Mouse (Mus musculus) liver, embryonic 14.5 days (tissue): ENCODE measurements around the gene Cadm2.

Experiments
- CTCF ChIP-seq: IDR thresholded peaks from 2 replicates; pipeline ENCODE4 v1.5.1; 2016; ENCODE audit warnings: antibody characterized with exemption, low read depth, control low read depth
- EP300 ChIP-seq: IDR thresholded peaks from 2 replicates; pipeline ENCODE4 v1.6.1; 2016; ENCODE audit warnings: antibody characterized with exemption, low read depth

DNA sequence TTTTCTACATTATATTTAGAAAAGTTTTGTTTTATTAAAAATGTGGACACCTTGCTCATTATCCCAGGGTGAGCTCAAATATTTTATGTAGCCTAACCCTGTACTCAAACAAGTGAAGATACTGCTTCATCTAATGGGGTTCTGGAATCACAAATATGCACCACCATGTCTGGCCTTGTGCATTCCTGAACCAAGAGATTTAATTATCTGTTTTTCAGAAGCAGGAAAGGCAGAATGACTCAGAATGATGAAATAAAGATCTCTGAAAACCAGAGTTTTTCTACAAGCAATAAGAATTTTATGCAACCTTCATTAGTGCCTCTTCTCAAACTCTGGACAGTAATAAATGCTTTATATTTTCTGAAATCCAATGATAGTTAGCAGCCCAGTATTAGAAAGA is 993.2 kb downstream of the Cadm2 start:
- no peak for TF ChIP-seq CTCF
- TF ChIP-seq EP300: no peak
